Mouse (Mus musculus): Measurements from ENCODE around the gene 5430419D17Rik. TPM values are rescaled to one million over a fixed set of nuclear protein-coding genes. Genes with fewer than 3 reads are reported as not detected.

The 5430419D17Rik gene
- polyA plus RNA-seq, 1 experiment from 2014 or later, result 0.05 TPM

DNA sequence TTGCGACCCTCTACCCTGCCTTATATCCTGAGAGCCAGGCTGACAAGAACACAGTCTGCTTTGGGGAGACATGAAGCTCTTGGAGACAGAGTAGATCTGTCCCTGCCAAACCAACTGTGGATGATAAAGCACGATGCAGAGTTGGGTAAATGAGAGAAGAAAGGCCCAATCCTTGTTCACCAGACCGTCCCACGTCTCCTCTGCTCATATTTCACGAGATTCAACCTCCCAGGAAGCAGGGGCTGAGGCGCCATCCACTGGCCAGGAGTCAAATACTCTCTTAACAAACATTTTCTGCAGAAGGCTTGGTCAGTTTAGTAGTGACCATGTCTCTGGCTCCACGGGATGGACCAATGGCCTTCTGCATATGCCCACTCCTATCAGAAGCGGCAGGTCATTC lies 10.1 kb downstream of the 5430419D17Rik start:
- no peak for ATAC-seq (ENCODE audit: insufficient read depth, low FRiP score)
- Histone ChIP-seq H3K4me3 (replicated peaks; ENCODE audit: low read length) (no peak overlapping the region), H3K9ac (ENCODE audit: low read length) (no peak overlapping the region), H3K9me3 (replicated peaks; ENCODE audit: control insufficient read depth, low read length) (no peaks in the 10 kb centered on the region), H3K27ac (ENCODE audit: low read length) (no peak overlapping the region), H3K4me1 (ENCODE audit: control insufficient read depth, insufficient read depth, low read length) (no peaks in the 10 kb centered on the region), H3K36me3 (ENCODE audit: control insufficient read depth, insufficient read depth, low read length) (no peaks in the 10 kb centered on the region), H3K4me2 (ENCODE audit: low read depth, low read length) (no peak overlapping the region), H3K27me3 (ENCODE audit: control insufficient read depth, insufficient read depth, low read length) (no peaks in the 10 kb centered on the region)
- WGBS, result 62% methylated on average over 8 of the region's 8 CpGs

DNA sequence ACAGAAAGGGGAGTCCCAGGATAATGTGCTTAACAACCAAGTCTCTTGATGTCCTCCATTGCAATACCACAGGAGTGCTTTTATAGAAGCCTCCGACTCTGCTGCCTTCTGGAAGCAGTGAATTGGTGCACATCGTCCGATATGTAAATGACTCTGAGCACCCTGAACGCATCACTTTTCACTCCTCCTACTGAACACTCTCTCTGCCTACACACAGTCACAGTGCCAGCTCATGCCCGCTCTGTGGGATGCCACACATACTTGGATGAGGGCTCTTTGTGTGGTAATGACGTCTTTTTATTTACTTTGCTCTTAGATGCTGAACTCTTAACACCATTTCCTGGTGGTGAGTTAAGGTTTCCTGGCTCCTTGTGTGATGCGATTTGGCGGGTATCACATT lies 12.8 kb downstream of the 5430419D17Rik start:
- Histone ChIP-seq H3K36me3 (ENCODE audit: control insufficient read depth, insufficient read depth, low read length) (no peaks in the 10 kb centered on the region), H3K4me1 (ENCODE audit: control insufficient read depth, insufficient read depth, low read length) (no peaks in the 10 kb centered on the region), H3K27ac (ENCODE audit: low read length) (no peak overlapping the region), H3K4me3 (replicated peaks; ENCODE audit: low read length) (no peak overlapping the region), H3K4me2 (ENCODE audit: low read depth, low read length) (no peak overlapping the region), H3K9me3 (replicated peaks; ENCODE audit: control insufficient read depth, low read length) (no peaks in the 10 kb centered on the region), H3K27me3 (ENCODE audit: control insufficient read depth, insufficient read depth, low read length) (no peaks in the 10 kb centered on the region), H3K9ac (ENCODE audit: low read length) (no peak overlapping the region)
- no peak for ATAC-seq (ENCODE audit: insufficient read depth, low FRiP score)
- WGBS, result 64% methylated on average over 8 of the region's 8 CpGs

DNA sequence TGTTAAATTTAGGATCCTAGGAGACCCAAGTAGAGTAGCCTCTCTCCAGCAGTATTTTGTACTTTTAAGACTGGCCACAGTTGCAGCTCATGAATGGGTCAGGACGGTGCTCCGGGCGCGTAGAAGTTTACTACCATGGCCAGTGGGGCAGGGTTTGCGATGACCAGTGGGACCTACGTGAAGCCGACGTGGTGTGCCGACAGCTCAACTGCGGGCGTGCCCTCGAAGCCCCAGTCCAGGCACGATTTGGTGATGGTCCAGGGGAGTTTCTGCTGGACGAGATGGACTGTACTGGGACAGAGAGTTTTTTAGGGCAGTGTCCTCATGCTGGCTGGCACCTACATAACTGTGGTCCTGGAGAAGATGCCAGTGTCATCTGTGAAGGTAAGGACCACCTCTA lies 13.8 kb downstream of the 5430419D17Rik start:
- ATAC-seq (ENCODE audit: insufficient read depth, low FRiP score), result no peak
- H3K36me3 ChIP-seq (ENCODE audit: control insufficient read depth, insufficient read depth, low read length), result no peaks in the 10 kb centered on the region
- no peaks in the 10 kb centered on the region for H3K9me3 ChIP-seq (replicated peaks; ENCODE audit: control insufficient read depth, low read length)

DNA sequence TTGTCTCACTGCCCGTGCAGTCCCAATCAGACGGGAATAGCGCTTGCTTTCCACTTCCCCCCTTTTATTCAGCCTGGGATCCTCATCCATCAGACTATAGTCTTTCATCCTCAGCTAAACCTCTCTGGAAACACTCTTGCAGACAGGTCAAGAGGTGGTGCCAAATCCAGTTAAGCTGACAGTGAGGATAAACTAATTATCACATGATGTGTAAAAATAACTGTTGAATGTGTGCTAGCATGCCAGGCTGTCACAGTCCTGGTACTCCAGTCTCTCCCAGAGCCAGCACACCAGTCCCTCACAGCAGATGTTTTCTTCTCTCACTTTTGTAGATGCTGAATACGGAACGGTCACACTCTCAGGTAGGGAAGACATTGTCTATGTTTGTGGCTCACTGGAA lies 48.9 kb downstream of the 5430419D17Rik start:
- Histone ChIP-seq H3K4me2 (ENCODE audit: low read depth, low read length) (no peak overlapping the region), H3K27ac (ENCODE audit: low read length) (no peak overlapping the region), H3K36me3 (ENCODE audit: control insufficient read depth, insufficient read depth, low read length) (no peaks in the 10 kb centered on the region), H3K4me3 (replicated peaks; ENCODE audit: low read length) (no peak overlapping the region), H3K4me1 (ENCODE audit: control insufficient read depth, insufficient read depth, low read length) (no peaks in the 10 kb centered on the region), H3K27me3 (ENCODE audit: control insufficient read depth, insufficient read depth, low read length) (no peaks in the 10 kb centered on the region), H3K9ac (ENCODE audit: low read length) (no peak overlapping the region), H3K9me3 (replicated peaks; ENCODE audit: control insufficient read depth, low read length) (no peaks in the 10 kb centered on the region)
- ATAC-seq (ENCODE audit: insufficient read depth, low FRiP score), result no peak
- 57% methylated on average over 5 of the region's 5 CpGs for WGBS

More for the DNA sequence above, 13.8 kb downstream of the 5430419D17Rik start:
- Histone ChIP-seq H3K9ac (ENCODE audit: low read length) (no peak overlapping the region), H3K4me2 (ENCODE audit: low read depth, low read length) (no peak overlapping the region), H3K4me3 (replicated peaks; ENCODE audit: low read length) (no peak overlapping the region), H3K4me1 (ENCODE audit: control insufficient read depth, insufficient read depth, low read length) (no peaks in the 10 kb centered on the region), H3K27ac (ENCODE audit: low read length) (no peak overlapping the region), H3K27me3 (ENCODE audit: control insufficient read depth, insufficient read depth, low read length) (no peaks in the 10 kb centered on the region)
- WGBS, result 89% methylated on average over 14 of the region's 14 CpGs

DNA sequence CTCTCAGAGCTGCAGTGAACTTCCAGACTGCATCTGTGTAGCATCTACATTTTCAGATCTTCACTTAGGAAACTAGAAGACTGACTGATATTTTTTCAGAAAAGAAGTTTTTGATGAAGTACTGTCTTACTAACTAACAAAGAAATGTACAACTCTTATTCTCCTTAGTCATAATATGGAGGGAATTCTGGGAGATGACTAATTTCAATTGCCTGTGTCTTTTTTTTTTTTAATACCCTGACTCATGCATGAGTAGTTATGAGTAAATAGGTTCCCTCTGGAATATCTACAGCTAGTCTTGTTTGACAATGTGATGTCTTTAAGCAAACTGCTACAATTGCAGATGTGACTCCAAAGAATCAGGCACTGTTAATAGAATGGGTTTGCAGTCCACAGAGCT lies 61.9 kb downstream of the 5430419D17Rik start:
- Histone ChIP-seq H3K36me3 (ENCODE audit: control insufficient read depth, insufficient read depth, low read length) (no peaks in the 10 kb centered on the region), H3K27me3 (ENCODE audit: control insufficient read depth, insufficient read depth, low read length) (no peaks in the 10 kb centered on the region), H3K9ac (ENCODE audit: low read length) (no peak overlapping the region), H3K27ac (ENCODE audit: low read length) (no peak overlapping the region), H3K4me1 (ENCODE audit: control insufficient read depth, insufficient read depth, low read length) (no peaks in the 10 kb centered on the region), H3K4me3 (replicated peaks; ENCODE audit: low read length) (no peak overlapping the region), H3K4me2 (ENCODE audit: low read depth, low read length) (no peak overlapping the region), H3K9me3 (replicated peaks; ENCODE audit: control insufficient read depth, low read length) (no peaks in the 10 kb centered on the region)
- ATAC-seq (ENCODE audit: insufficient read depth, low FRiP score), result no peak

DNA sequence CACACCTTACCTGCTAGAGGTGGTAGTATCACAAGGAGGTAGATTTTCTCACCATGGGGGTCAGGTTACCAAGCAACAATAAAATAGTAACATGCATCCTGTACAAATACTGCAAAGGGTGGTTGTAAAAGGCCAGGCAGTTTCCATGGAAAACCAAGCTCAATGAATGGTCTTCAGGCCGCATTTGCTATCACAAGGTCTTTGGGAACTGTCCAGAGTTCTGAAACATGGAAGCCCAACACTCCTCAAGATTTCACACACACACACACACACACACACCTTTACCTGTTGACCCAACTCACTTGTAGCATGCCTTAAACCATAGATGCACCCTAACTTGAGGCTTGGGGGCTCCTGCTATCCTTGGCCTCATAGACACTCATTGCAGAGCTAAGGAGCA lies 70.8 kb downstream of the 5430419D17Rik start:
- ATAC-seq (ENCODE audit: insufficient read depth, low FRiP score), result no peak
- no peaks in the 10 kb centered on the region for H3K4me1 ChIP-seq (ENCODE audit: control insufficient read depth, insufficient read depth, low read length)
- H3K36me3 ChIP-seq (ENCODE audit: control insufficient read depth, insufficient read depth, low read length), result no peaks in the 10 kb centered on the region
- H3K27me3 ChIP-seq (ENCODE audit: control insufficient read depth, insufficient read depth, low read length), result no peaks in the 10 kb centered on the region
- no peak overlapping the region for H3K27ac ChIP-seq (ENCODE audit: low read length)
- H3K4me3 ChIP-seq (replicated peaks; ENCODE audit: low read length), result no peak overlapping the region
- 8% methylated on average over 1 of the region's 1 CpGs for WGBS
- no peak overlapping the region for H3K9ac ChIP-seq (ENCODE audit: low read length)
- H3K9me3 ChIP-seq (replicated peaks; ENCODE audit: control insufficient read depth, low read length), result no peaks in the 10 kb centered on the region
- no peak overlapping the region for H3K4me2 ChIP-seq (ENCODE audit: low read depth, low read length)

DNA sequence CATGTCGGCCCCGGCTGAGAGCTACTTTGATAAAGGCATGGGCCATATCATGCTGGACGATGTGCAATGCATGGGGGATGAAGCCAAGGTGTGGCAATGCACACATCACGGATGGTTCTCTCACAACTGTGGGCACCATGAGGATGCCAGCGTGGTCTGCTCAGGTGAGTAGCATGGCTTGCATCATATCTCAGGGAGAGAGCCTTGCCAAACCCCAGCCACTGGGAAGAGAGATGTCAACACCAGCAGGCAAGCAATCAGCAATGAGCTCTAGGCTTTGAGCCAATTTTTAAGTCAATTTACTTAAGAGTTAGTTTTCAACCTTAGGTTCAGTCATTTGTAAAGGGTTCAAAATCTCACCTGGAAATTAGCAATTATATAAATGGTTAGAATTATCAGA lies 82.6 kb downstream of the 5430419D17Rik start:
- no peak overlapping the region for H3K4me3 ChIP-seq (replicated peaks; ENCODE audit: low read length)
- no peak overlapping the region for H3K4me2 ChIP-seq (ENCODE audit: low read depth, low read length)
- H3K9me3 ChIP-seq (replicated peaks; ENCODE audit: control insufficient read depth, low read length), result no peaks in the 10 kb centered on the region
- H3K36me3 ChIP-seq (ENCODE audit: control insufficient read depth, insufficient read depth, low read length), result no peaks in the 10 kb centered on the region
- H3K9ac ChIP-seq (ENCODE audit: low read length), result no peak overlapping the region
- H3K27me3 ChIP-seq (ENCODE audit: control insufficient read depth, insufficient read depth, low read length), result no peaks in the 10 kb centered on the region
- no peaks in the 10 kb centered on the region for H3K4me1 ChIP-seq (ENCODE audit: control insufficient read depth, insufficient read depth, low read length)
- WGBS, result 85% methylated on average over 5 of the region's 5 CpGs
- ATAC-seq (ENCODE audit: insufficient read depth, low FRiP score), result peak; percentile 60; the same call in 1 of the 2 replicates
- H3K27ac ChIP-seq (ENCODE audit: low read length), result no peak overlapping the region

DNA sequence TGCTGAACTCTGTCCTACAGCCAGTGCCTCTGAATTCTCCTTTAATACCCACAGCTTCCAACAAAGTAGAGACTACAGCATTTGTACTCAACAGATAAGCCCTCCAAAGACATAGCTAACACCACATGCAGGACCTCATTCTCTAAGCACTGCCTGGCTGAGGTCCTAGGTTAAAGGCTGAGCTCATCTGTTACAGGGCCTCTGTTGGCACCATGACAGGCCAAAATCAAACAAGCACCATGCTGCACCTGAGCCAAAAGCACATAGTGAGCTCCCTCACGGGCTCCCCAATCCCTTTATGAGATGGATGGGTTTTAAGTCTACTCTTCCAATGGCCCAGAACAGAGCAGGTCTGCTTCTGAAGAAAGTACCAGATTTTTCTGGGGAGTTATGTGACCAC lies 83.1 kb downstream of the 5430419D17Rik start:
- H3K36me3 ChIP-seq (ENCODE audit: control insufficient read depth, insufficient read depth, low read length), result no peaks in the 10 kb centered on the region
- no peaks in the 10 kb centered on the region for H3K9me3 ChIP-seq (replicated peaks; ENCODE audit: control insufficient read depth, low read length)
- no peak overlapping the region for H3K9ac ChIP-seq (ENCODE audit: low read length)
- H3K4me1 ChIP-seq (ENCODE audit: control insufficient read depth, insufficient read depth, low read length), result no peaks in the 10 kb centered on the region
- peak; percentile 44; the same call in 1 of the 2 replicates for ATAC-seq (ENCODE audit: insufficient read depth, low FRiP score)
- no peaks in the 10 kb centered on the region for H3K27me3 ChIP-seq (ENCODE audit: control insufficient read depth, insufficient read depth, low read length)
- no peak overlapping the region for H3K4me2 ChIP-seq (ENCODE audit: low read depth, low read length)
- WGBS, result 38% methylated on average over 1 of the region's 1 CpGs
- H3K4me3 ChIP-seq (replicated peaks; ENCODE audit: low read length), result no peak overlapping the region
- H3K27ac ChIP-seq (ENCODE audit: low read length), result no peak overlapping the region

DNA sequence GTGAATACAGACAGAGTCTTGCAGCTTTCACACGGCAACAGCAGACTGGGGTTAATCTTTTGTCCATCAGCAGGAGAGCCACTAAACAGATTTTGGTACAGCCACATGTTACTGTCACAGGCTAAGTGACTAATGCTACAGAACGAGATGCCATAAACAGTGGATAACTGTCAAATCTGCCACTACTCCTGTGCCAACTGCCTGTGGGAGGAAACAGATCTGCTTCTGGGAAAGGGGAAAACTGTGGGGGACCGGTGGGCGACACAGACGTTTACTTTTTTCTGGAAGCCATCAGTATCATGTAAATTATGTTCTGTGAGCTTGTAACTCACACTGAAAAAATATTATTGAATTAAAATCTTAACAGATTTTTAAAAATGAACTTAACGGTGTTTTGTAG lies 86.7 kb downstream of the 5430419D17Rik start:
- Histone ChIP-seq H3K27ac (ENCODE audit: low read length) (no peak overlapping the region), H3K9ac (ENCODE audit: low read length) (no peak overlapping the region), H3K4me1 (ENCODE audit: control insufficient read depth, insufficient read depth, low read length) (no peaks in the 10 kb centered on the region), H3K27me3 (ENCODE audit: control insufficient read depth, insufficient read depth, low read length) (no peaks in the 10 kb centered on the region), H3K36me3 (ENCODE audit: control insufficient read depth, insufficient read depth, low read length) (no peaks in the 10 kb centered on the region), H3K9me3 (replicated peaks; ENCODE audit: control insufficient read depth, low read length) (no peaks in the 10 kb centered on the region), H3K4me3 (replicated peaks; ENCODE audit: low read length) (no peak overlapping the region), H3K4me2 (ENCODE audit: low read depth, low read length) (no peak overlapping the region)
- WGBS, result 54% methylated on average over 6 of the region's 6 CpGs
- no peak for ATAC-seq (ENCODE audit: insufficient read depth, low FRiP score)

DNA sequence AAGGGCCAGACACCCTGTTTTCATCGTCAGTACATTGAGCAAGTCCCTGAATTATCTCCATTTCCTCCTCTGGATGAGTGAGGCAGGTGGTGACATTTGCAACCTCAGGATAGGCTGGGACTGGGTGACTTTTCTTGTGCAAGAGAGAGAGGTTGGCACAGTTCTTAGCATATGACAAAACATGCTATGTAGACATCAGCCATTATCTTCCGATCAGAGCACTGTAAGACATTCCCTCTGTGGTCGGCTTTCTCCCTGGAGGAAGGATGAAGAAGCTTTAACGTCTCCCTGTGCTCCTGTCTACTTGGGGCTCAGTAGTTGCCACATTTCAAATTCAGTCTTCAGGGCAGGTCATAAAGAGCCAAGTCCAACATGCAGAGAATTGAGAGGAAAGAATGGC lies 90.0 kb downstream of the 5430419D17Rik start:
- no peaks in the 10 kb centered on the region for H3K4me1 ChIP-seq (ENCODE audit: control insufficient read depth, insufficient read depth, low read length)
- H3K9ac ChIP-seq (ENCODE audit: low read length), result no peak overlapping the region
- WGBS, result 82% methylated on average over 4 of the region's 4 CpGs
- no peak overlapping the region for H3K4me3 ChIP-seq (replicated peaks; ENCODE audit: low read length)
- no peaks in the 10 kb centered on the region for H3K36me3 ChIP-seq (ENCODE audit: control insufficient read depth, insufficient read depth, low read length)
- H3K27me3 ChIP-seq (ENCODE audit: control insufficient read depth, insufficient read depth, low read length), result no peaks in the 10 kb centered on the region
- ATAC-seq (ENCODE audit: insufficient read depth, low FRiP score), result no peak
- no peak overlapping the region for H3K27ac ChIP-seq (ENCODE audit: low read length)
- no peak overlapping the region for H3K4me2 ChIP-seq (ENCODE audit: low read depth, low read length)
- H3K9me3 ChIP-seq (replicated peaks; ENCODE audit: control insufficient read depth, low read length), result no peaks in the 10 kb centered on the region
